Mouse (Mus musculus): Measurements from ENCODE around the gene Ap4s1.
A peak's percentile ranks its signal among the peaks of the same experiment; 100 is the strongest.
"Not testable (repeated sequence)": the region's sequence is repeated elsewhere in the genome, so short reads cannot be mapped to it uniquely, and the experiment has no call there.

Gene Ap4s1

DNA sequence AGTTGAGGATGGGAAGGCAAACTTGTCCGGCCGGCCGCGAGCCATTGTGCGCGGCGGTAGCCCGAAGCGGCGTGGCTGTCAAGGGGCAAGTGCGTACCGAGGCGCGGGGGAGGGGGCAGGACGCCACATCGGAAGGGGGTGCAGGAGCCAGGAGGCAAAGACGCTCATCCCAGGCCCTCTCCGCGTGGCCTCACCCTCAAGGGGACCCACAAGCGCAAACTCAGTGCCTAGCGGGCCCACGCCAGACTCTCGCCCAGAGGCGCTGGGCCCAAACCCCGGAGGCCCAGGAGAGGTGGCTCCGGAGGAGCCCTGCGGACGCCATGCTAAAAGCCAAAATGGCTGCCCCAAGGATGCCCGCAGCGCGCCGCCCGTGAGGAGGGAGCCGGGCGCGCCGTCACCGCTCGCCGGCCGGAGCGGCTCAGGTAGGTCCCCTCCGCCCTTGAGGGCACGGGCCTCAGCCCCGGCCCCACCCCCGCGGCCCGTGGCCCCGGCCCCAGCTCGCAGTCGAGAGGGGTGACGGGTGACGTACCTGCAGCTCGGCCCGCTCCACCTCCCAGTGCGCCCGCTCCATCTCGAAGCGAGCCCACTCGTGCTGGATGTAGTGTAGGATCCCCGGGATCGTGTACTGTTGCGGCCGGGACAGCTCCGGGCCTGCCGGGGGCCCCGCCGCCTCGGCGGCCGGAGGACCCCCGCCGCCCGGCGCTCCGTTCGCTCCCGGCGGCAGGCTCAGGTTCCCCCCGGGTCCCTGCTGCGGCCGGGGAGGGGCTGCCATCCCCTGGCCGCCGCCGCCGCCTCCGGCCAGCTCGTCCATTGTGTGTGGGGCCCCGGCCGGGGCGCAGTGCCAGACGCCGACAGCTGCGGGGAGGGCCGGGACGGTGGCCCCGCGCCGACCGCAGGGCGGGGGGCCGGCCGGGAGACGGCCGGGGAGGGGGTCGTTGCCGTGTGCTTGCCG is at the start of gene Ap4s1:
Gene Ap4s1, plus strand, starts transcription at position 141 of the 952 bp plus-strand sequence.
- peak; percentile 58 to 59 for DNase-seq (ENCODE audit: low spot score in 2 of 2)

DNA sequence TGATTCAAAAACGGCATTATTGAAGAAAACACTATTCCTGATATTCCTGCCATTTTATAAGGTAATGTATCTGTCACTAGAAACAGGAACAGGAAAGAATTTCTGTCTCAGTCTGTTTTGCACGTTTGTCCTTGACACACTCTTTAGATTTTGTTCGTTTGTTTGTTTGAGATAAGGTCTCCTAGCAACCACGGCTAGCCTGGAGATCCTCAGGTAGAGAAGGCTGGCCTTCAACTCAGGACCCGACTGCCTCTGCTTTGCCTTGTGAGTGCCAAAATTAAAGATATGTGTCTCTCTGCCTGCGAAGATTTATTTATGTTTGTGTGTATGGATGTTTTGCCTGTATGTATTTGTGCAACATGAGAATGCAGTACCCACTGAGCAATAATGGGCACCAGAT is 49.0 kb upstream of the Ap4s1 start:
- no peak for DNase-seq (ENCODE audit: low spot score in 2 of 2)

DNA sequence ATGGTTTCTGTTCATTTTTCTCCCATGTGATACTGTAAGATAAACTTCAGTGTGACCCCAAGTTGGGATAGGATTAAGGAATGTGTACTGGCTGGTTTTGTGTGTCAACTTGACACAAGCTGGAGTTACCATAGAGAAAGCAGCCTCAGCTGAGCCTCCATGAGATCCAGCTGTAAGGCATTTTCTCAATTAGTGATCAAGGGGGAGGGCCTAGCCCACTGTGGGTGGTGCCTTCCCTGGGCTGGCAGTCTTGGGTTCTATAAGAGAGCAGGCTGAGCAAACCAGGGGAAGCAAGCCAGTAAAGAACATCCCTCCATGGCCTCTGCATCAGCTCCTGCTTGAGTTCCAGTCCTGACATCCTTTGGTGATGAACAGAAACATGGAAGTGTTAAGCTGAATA is 41.4 kb upstream of the Ap4s1 start:
- DNase-seq (ENCODE audit: low spot score in 2 of 2): not testable (repeated sequence)

DNA sequence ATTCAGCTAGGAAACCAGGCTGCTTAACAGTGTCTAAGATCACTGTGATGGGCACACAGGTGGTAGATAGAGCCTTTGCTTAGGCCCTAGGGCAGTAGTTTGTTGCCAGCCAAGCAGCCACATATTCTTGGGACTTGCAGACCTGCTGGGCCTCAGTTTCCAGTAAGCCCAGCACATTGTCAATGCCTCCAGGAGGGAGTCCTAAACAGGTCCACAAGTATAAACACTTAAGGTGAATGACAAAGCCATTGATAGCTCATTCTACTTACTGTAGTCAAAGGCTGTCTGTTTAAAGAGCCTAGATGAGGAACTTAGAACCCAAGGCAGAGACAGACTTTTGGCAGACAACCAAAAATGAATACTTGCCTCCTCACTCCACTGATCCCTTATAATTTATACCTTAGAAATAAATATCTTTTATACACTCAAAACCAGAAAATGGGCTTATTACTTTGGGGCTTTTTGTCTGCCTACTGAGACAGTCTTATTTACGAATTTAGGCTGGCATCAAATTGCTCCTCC is 34.8 kb upstream of the Ap4s1 start:
- DNase-seq (ENCODE audit: low spot score in 2 of 2): no peak

DNA sequence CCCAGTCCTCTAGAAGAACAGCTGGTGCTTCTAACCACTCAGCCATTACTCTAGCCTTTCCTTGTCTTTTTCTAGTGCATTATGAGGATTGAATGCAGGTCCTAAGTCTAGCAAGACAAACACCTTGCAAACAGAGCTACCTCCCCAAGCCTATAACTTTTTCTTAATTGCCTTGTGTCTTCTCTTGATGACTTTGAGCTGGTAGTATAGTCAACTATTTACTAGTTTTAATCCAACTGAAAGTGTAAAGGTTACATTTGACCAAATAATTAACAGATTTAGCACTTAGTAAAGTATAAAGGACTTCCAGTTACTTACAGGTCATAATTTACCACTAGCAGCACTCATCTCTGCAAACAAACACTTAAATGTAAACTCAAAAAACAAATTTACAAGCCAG is 27.8 kb upstream of the Ap4s1 start:
- DNase-seq (ENCODE audit: low spot score in 2 of 2): no peak

DNA sequence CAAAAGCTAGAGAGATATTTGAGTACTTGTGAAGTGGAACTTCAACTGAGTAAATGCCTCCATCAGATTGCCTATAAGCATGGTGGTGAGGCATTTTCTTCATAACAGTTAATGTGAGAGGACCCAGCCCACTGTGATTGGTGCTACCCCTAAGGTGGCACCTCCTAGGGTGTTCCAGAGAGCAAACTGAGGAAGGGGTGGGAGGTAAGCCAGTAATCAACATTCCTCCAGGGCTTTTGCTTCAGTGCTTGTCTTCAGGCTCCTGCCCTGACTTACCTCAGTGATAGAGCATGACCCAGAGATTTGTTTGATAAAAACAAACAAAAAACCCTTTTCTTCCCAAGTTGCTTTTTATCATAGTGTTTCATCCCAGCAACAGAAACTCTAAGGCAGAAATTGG is 26.9 kb upstream of the Ap4s1 start:
- DNase-seq (ENCODE audit: low spot score in 2 of 2): no peak

DNA sequence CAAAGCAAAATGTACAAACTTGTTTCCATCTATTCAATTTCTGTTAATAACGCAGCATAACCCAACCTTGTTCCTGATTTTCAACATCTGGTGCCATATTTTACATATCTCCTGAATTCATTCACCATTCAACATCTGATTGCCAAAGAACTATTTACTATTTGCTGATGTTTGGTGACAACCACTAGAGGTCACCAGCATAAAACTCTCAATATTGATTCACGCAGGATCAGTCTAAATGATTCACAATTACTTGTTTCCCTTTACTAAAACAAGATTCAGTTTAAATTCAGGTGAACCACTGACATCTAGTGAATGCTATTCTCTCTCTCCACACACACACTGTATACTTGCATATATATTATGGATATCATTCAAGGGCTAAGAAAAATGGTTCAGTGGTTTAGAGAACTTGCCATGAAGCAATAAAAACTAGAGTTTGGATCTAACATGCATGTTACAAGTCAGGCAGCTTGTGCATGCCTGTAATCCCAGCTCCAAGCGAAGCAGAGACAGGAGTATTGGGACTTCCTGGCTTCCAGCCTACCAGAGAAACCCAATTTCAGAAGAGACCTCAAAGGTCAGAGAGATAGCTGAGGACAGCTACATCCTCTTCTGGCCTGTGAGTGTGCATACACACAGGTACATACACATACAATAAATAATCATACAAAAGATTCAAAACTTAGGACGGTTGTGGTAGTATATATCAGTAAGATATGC is 24.0 kb upstream of the Ap4s1 start:
- no peak for DNase-seq (ENCODE audit: low spot score in 2 of 2)

DNA sequence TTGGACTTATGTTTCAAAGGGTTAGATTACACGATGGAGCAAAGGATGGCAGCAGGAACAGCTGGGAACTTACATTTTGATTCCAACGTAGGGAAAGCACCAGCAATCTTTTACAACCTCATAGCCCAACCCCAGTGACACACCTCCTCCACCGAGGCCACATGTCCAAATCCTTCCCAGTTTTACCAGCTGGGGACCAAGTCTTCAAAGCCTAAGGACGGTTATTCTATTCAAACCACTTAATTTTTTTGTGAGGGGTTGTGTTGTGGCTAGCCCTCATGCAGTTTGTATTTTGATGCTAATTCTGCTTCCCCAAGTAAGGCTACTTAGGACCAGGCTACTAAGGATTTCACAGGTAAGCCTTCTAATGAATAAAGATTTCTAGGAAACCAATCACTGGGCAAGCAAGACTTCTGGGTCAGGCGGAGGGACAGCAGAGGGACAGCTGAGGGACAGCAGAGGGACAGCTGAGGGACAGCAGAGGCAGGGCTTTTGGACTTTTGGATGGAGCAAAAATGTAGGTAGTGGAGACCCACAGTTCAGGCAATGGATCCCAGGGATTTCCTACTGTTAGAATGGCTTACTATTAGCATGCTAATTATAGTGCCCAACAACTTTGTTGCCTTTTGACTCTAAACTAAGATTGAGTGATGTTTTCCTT is 19.5 kb upstream of the Ap4s1 start:
- no peak for DNase-seq (ENCODE audit: low spot score in 2 of 2)

DNA sequence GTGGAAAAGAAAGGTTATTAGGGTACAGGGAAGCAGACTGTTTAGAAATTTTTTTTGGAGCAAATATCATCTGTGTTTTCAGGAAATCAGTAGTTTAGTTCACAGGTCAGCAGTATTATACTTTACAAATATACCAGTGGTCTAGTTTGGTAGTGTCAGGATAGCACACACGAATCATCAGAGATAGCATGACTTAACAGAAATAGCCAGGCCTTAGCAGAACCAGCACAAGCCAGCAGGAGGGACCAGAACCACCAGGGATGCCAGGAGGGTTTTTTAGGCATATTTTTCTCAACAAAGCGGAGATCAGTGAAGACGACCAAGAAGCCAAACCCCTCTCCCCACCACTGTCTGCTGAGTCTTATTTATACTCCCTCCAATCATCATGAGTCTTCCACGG is 17.6 kb upstream of the Ap4s1 start:
- no peak for DNase-seq (ENCODE audit: low spot score in 2 of 2)

DNA sequence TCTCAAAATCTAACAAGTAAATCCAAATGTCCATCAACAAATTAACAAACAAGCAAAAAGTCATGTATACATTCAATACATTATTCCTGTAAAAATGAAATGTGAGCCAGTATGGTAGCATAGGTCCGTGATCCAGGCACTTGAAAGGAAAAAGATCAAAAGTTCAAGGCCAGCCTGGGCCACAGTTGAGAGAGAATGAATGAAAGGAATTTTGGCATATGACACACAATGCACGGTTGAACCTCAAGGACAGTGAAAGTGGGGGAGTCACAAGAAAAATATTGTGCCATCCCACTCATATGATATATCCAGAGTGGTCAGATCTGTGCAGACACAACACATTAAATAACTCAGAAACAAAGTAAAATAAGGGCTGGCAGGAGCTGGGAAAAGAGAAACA is 14.4 kb upstream of the Ap4s1 start:
- DNase-seq (ENCODE audit: low spot score in 2 of 2): no peak

DNA sequence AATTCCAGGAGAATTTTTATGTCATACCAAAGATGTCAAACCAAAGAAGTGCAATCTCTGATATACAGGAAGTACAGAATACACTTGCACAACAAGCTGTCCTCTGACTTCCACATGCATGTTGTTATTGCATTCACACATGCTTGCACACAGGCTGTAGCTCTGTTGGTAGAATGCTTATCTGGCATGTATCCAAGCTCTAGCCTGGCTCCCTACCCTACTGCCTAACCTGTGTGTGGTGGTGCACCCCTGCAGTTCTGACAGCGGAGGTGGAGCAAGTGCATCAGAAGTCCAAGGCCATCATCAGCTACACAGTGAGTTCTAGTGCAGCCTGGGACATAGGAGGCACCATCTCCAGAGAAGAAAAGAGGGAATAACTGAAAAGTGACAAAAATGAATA is 12.0 kb upstream of the Ap4s1 start:
- no peak for DNase-seq (ENCODE audit: low spot score in 2 of 2)

DNA sequence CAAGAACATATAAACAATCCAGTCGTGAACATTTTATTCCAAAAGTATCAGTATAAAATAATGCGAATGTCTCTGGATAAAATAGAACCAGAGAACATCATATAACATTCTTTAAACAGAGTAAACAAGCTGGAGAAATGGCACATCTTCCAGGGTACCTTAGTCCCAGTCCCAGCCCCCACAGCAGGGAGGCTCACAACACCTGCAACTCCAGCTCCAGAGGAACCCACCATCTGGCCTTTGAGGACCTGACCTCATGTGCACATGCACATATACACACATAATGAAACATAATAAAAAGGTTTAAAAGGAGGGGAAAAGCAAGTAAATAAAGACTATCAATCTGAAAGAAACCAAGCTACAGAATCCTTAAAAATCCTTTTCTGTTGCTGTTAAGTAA is 2.3 kb upstream of the Ap4s1 start:
- DNase-seq (ENCODE audit: low spot score in 2 of 2): no peak

DNA sequence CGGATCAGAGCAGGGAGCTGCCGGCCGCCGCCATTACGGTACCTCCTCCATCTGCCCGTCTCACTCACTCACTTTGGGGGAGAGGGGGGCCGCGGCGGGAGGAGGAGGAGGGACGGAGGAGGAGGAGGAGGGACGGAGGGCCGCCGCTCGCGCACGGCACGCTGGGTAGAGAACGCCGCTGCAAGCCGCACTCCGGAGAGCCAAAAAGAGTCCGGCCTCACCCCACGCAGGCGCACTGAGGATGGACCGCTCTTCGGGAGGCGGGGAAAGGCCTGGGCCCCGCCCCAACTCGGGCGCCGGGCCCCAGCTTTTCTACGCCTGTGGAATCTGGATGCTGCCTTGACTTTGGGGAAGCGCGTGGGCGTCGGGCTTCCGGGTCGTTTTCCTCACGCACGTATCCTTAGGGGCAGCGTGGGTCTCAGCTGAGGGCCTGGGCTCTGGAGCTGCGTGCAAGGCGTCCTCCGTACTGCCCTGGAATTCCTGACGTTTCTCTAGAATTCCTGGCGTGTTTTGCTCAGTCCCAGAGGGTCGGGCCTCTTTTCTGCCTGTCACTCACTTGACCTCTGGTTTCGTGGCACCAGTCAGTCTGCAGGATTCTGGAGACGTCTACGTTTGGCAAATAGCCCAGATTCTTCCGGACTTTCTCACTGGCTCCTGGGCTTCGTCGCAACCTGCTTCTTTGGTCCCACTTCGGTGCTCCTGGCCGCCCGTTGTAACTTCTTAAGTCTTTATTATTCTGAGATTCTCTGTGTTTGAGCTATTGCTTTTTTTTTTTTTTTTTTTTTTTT is 1.2 kb downstream of the Ap4s1 start, which contains the start of gene Strn3:
Gene Strn3, minus strand, starts transcription at position 53 of the 788 bp plus-strand sequence.
- DNase-seq (ENCODE audit: low spot score in 2 of 2): peak; percentile 93

DNA sequence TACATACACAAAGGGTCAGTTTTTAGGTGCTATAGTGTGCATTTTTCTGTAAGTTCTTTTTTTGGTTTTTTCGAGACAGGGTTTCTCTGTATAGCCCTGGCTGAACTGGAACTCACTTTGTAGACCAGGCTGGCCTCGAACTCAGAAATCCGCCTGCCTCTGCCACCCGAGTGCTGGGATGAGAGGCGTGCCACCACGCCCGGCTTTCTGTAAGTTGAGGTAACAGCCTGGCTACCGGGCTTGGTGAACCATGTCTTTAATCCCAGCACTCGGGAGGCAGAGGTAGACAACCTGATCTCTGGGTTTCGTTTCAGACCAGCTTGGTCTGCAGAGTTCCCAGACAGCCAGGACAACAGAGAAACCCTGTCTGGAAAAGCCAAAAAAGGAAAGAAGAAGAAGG is 2.0 kb downstream of the Ap4s1 start:
- not testable (repeated sequence) for DNase-seq (ENCODE audit: low spot score in 2 of 2)

DNA sequence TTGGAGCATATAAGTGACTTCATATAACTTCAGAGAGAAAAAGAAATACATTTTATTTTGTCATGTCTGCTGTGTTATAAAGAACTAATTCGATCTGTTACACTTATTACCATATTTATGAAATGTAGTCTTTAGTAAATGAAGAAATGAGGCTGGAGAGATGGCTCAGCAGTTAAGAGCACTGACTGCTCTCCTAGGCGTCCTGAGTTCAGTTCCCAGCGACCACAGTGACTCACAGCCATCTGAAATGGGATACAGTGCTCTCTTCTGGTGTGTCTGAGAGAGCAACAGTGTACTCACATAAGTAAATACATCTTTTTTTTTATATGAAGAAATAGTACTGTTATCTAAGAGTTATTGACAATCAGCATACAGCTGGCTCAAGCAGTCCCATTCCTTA is 2.6 kb downstream of the Ap4s1 start:
- no peak for DNase-seq (ENCODE audit: low spot score in 2 of 2)

DNA sequence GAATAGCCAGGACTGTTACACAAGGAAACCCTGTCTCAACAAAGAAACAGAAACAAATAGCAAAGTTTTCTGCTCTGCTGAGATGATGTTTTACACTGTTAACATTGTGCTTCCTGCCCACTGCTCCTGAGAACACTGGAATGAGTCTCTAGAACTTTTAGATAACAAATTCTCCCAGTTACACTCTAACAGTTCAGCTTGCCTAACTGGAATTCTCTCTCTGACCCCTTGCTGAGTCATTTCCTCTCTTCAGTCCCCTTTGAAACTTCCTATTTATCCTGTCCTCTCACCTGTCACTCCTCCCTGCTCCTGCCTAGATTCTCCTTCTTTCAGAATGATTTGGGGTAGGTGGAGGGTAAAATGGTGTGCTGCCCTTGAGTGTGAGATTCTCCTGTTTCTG is 3.3 kb downstream of the Ap4s1 start:
- DNase-seq (ENCODE audit: low spot score in 2 of 2): no peak

DNA sequence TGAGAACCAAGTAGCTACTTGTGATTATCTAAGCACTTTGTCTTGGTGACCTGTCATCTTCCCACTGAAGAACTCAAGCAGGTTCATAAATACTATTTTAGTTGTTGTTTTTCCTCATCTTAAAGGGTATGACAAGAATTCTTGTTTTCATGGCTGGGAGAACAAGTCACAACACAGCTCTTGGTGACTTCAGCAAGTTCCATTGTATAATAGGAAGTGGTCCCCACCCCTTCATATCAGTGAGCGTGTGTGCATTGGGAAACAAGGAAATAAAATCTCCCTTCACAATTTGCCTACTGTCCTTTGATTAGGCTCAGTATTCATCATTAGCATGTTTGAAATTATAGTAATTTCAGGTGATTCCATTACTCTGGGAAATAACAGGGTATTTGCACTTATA is 4.1 kb downstream of the Ap4s1 start:
- DNase-seq (ENCODE audit: low spot score in 2 of 2): no peak

DNA sequence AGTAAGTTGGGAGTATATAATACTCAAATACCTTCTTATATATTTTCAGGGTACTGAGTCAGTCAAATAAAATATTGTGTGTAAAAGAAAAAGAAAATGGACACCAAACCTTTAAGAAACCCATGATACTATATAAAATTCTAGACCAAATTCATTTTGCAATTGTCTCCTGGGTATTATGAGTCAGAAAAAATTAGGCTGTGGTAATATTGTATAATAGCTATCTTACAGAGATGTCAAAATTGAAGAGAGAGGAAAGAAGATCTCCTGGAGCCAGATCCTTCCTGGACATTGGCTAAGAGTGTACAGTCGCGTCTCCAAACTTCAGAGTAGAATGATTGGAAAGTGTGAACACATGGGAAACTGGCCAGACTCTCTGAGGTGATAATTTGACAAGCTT is 5.3 kb downstream of the Ap4s1 start:
- DNase-seq (ENCODE audit: low spot score in 2 of 2): no peak

DNA sequence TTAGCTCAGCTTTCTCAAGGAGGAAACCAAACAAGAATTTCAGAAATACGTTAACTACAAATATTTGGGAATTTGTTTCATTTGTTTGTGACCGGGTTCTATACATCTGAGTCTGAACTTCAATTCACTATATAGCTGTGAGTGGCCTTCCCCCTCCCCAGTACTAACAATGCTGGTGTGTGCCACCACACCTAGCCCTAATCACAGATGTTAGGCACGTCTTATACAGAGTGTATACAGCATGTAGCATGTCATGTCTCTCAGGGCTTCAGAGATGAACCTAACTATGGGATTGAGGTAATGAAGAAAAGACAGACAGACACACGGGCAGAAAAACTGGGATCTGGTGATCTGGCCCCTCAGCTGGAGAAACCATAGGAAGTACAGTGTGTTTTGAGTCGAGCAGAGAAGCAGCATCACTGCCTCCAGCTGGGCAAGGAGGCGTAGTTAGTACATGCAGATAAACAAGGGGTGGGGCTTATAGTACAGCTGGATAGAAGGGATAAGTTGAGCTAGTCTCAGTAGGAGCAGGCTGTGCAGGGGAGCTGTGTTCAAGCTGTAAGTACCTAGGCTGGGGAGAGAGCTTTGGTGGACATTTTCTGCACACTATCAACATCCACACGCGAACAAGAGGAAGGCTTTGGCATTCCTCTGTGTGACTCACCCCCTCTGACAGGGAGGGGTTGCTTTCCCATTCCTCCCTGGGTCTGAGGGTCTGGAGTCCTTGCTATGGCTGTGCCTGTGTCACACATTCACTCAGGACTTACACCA is 9.0 kb downstream of the Ap4s1 start:
- DNase-seq (ENCODE audit: low spot score in 2 of 2): no peak

DNA sequence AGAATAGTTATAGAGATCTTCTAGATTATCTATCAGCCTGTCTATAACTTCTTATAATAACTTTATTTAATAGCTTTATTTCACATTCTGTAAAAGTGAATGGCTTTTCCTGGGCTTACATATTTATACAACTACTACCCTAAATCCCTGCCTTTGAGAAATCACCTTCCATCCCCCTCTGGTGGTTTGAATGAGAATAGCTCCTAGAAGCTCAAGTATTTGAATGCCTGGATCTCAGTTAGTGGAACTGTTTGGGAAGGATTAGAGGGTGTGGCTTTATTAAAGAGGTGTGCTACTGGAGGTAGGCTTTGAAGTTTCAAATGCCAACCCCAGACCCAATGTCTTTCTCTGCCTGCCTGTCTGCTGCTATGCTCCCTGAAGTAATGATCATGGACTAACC is 10.9 kb downstream of the Ap4s1 start:
- no peak for DNase-seq (ENCODE audit: low spot score in 2 of 2)

DNA sequence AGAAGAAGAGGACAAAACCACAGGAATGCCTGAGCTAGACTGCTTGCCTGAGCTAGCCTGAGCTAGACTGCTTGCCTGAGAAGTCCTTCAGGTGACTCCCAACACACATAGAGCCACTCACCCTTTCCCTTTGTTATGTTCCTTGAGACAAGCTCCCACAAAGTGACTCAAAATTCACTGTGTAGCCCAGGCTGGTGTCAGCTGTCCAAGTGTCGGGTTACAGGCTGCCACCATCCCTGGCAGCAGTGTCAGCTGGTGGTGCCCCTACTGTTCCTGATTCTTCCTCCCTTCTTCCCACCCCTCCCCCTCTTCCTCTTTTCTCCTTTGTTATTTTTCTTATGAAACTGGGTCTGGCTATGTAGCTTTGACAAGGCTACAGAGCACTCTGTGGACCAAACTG is 13.0 kb downstream of the Ap4s1 start:
- no peak for DNase-seq (ENCODE audit: low spot score in 2 of 2)
